Mouse (Mus musculus) heart, adult 2 months (tissue): ENCODE data around the gene 1700014D04Rik.

ENCODE experiments used
- EP300 ChIP-seq: fragments of 200-500 bp; IDR thresholded peaks from 2 replicates; pipeline ENCODE4 v1.6.1; 2011; ENCODE audit warnings: low read depth, low read length, control low read depth; ENCODE audit not compliant: insufficient read depth
- POLR2A ChIP-seq: fragments of 200-500 bp; IDR thresholded peaks from 2 replicates; pipeline ENCODE4 v1.6.1; 2011; ENCODE audit warnings: mild to moderate bottlenecking, low read depth, low read length, control low read depth; ENCODE audit not compliant: insufficient read depth

DNA sequence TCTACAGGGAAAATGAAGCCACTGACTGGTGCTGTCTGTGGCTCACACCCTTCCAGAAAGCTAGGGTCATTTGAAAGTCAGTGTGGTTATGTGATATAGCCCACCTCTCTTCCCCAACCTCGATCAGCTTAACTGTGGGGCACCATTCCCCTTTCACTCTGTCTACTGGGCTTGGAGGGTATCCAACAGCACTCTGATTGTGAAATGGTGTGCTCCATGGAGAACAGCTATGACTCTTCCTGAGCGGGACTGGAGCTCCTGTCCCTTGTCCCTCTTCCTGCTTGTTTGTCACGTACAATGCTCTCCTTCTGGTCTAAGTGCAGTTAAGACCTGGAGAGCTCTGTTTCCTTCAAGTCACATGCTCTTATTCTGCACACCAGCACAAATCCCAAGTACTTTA is 28.6 kb upstream of the 1700014D04Rik start:
- no peak for TF ChIP-seq EP300
- TF ChIP-seq POLR2A = no peak
